Mouse (Mus musculus): ENCODE data around the gene Pfdn5. TPM values are rescaled to one million over a fixed set of nuclear protein-coding genes. Genes with fewer than 3 reads are reported as not detected.
A peak's percentile ranks its signal among the peaks of the same experiment; 100 is the strongest.

Gene Pfdn5
- total and polyA plus RNA-seq, 3 experiments: 23.0 to 276 (median 119) TPM

- H3K9me3 ChIP-seq (replicated peaks): no peaks in the 10 kb centered on the region
- no peak for TF ChIP-seq GATA1 (IDR thresholded peaks at IDR 0.05; ENCODE audit: borderline replicate concordance, low read length)
- TF ChIP-seq TAL1 (conservative IDR thresholded peaks at IDR 0.05; ENCODE audit: low read depth, low read length): no peak
- no peak for TF ChIP-seq CTCF (IDR thresholded peaks at IDR 0.05; ENCODE audit: low read depth, low read length)
- TF ChIP-seq GATA2 (IDR thresholded peaks at IDR 0.05; ENCODE audit: borderline replicate concordance, low read depth, low read length): no peak
- no peak for TF ChIP-seq POLR2AphosphoS5 (IDR thresholded peaks at IDR 0.05; ENCODE audit: insufficient replicate concordance, low read depth, low read length)
- DNase-seq (ENCODE audit: low spot score) (peak; percentile 70), ATAC-seq (ENCODE audit: extremely low read depth, insufficient number of reproducible peaks, low FRiP score, poor library complexity, severe bottlenecking) (no peak; the same call in 1 of the 2 replicates)
- H3K27me3 ChIP-seq (ENCODE audit: insufficient read depth, low read length): peaks cover 55% of the 10 kb centered on the region
- peak overlapping the region; percentile 74 for H3K4me3 ChIP-seq (ENCODE audit: low read depth, low read length)
- peaks cover 33% of the 10 kb centered on the region for H3K4me1 ChIP-seq (ENCODE audit: insufficient read depth, low read depth, low read length)
- H3K36me3 ChIP-seq (replicated peaks): no peaks in the 10 kb centered on the region
These were observed 50.7 kb downstream of the Pfdn5 start for GRCm38 (mm10) chr15:102376453-102377162.

GRCm38 (mm10) chr15:102377163-102377543, 51.2 kb downstream of the Pfdn5 start:
- DNase-seq (ENCODE audit: low spot score) (peak; percentile 75), ATAC-seq (ENCODE audit: extremely low read depth, insufficient number of reproducible peaks, low FRiP score, poor library complexity, severe bottlenecking) (peak; percentile 51; the same call in 1 of the 2 replicates)
- Histone ChIP-seq H3K4me1 (ENCODE audit: insufficient read depth, low read depth, low read length) (peaks cover 28% of the 10 kb centered on the region), H3K36me3 (replicated peaks) (no peaks in the 10 kb centered on the region), H3K9me3 (replicated peaks) (no peaks in the 10 kb centered on the region), H3K27me3 (ENCODE audit: insufficient read depth, low read length) (peaks cover 49% of the 10 kb centered on the region), H3K4me3 (ENCODE audit: low read depth, low read length) (peak overlapping the region; percentile 74)
- TF ChIP-seq POLR2AphosphoS5 (IDR thresholded peaks at IDR 0.05; ENCODE audit: insufficient replicate concordance, low read depth, low read length) (no peak), CTCF (IDR thresholded peaks at IDR 0.05; ENCODE audit: low read depth, low read length) (peak; percentile 59)

GRCm38 (mm10) chr15:102377810-102378262, 51.9 kb downstream of the Pfdn5 start:
- H3K36me3 ChIP-seq (replicated peaks): no peaks in the 10 kb centered on the region
- H3K4me1 ChIP-seq (ENCODE audit: insufficient read depth, low read depth, low read length): peaks cover 26% of the 10 kb centered on the region
- H3K9me3 ChIP-seq (replicated peaks): no peaks in the 10 kb centered on the region
- TF ChIP-seq CTCF (IDR thresholded peaks at IDR 0.05; ENCODE audit: low read depth, low read length) (no peak), GATA1 (IDR thresholded peaks at IDR 0.05; ENCODE audit: borderline replicate concordance, low read length) (no peak), TAL1 (conservative IDR thresholded peaks at IDR 0.05; ENCODE audit: low read depth, low read length) (no peak), GATA2 (IDR thresholded peaks at IDR 0.05; ENCODE audit: borderline replicate concordance, low read depth, low read length) (no peak), POLR2AphosphoS5 (IDR thresholded peaks at IDR 0.05; ENCODE audit: insufficient replicate concordance, low read depth, low read length) (no peak)
- DNase-seq (ENCODE audit: low spot score): no peak
- peaks cover 46% of the 10 kb centered on the region for H3K27me3 ChIP-seq (ENCODE audit: insufficient read depth, low read length)
- no peak overlapping the region for H3K4me3 ChIP-seq (ENCODE audit: low read depth, low read length)
- ATAC-seq (ENCODE audit: extremely low read depth, insufficient number of reproducible peaks, low FRiP score, poor library complexity, severe bottlenecking): no peak

Other genes with a start within 250 kb of the Pfdn5 start
Only the 20 nearest of the 22 such genes appear.
- gene Spryd3, start 189.9 kb upstream of the Pfdn5 start, total RNA-seq (2014; fragmentation: Nextera tagmentation): 5.3 and 7.1 TPM in 2 replicates
- gene Spryd3, start 189.9 kb upstream of the Pfdn5 start, total RNA-seq (2017): 12.1 and 12.3 TPM in 2 replicates
- gene Spryd3, start 189.9 kb upstream of the Pfdn5 start, polyA plus RNA-seq (2012): 12.7 and 14.9 TPM in 2 replicates
- 0.68 TPM in 1 of 2 replicates, not detected in the other for gene Igfbp6, start 181.8 kb upstream of the Pfdn5 start, total RNA-seq (2014; fragmentation: Nextera tagmentation)
- gene Igfbp6, start 181.8 kb upstream of the Pfdn5 start, total RNA-seq (2017): 1.3 and 1.9 TPM in 2 replicates
- 0.21 and 0.30 TPM in 2 replicates for gene Igfbp6, start 181.8 kb upstream of the Pfdn5 start, polyA plus RNA-seq (2012)
- gene Soat2, start 175.6 kb upstream of the Pfdn5 start, total RNA-seq (2014; fragmentation: Nextera tagmentation): 7.4 and 8.1 TPM in 2 replicates
- gene Soat2, start 175.6 kb upstream of the Pfdn5 start, total RNA-seq (2017): 3.1 and 3.3 TPM in 2 replicates
- 0.64 and 1.1 TPM in 2 replicates for gene Soat2, start 175.6 kb upstream of the Pfdn5 start, polyA plus RNA-seq (2012)
- gene Zfp740, start 122.9 kb upstream of the Pfdn5 start, total RNA-seq (2014; fragmentation: Nextera tagmentation): 42.5 and 64.5 TPM in 2 replicates
- 34.8 and 35.3 TPM in 2 replicates for gene Zfp740, start 122.9 kb upstream of the Pfdn5 start, total RNA-seq (2017)
- 12.9 and 18.2 TPM in 2 replicates for gene Zfp740, start 122.9 kb upstream of the Pfdn5 start, polyA plus RNA-seq (2012)
- 2.1 and 11.9 TPM in 2 replicates for gene Csad, start 121.4 kb upstream of the Pfdn5 start, total RNA-seq (2014; fragmentation: Nextera tagmentation)
- 4.2 and 4.9 TPM in 2 replicates for gene Csad, start 121.4 kb upstream of the Pfdn5 start, total RNA-seq (2017)
- gene Csad, start 121.4 kb upstream of the Pfdn5 start, polyA plus RNA-seq (2012): 3.1 and 4.2 TPM in 2 replicates
- 23.7 and 26.6 TPM in 2 replicates for gene Itgb7, start 94.2 kb upstream of the Pfdn5 start, total RNA-seq (2014; fragmentation: Nextera tagmentation)
- 80.9 and 83.5 TPM in 2 replicates for gene Itgb7, start 94.2 kb upstream of the Pfdn5 start, total RNA-seq (2017)
- gene Itgb7, start 94.2 kb upstream of the Pfdn5 start, polyA plus RNA-seq (2012): 22.1 and 27.2 TPM in 2 replicates
- 2.6 and 3.4 TPM in 2 replicates for gene Rarg, start 68.6 kb upstream of the Pfdn5 start, total RNA-seq (2014; fragmentation: Nextera tagmentation)
- 1.0 and 1.9 TPM in 2 replicates for gene Rarg, start 68.6 kb upstream of the Pfdn5 start, total RNA-seq (2017)
- gene Rarg, start 68.6 kb upstream of the Pfdn5 start, polyA plus RNA-seq (2012): 1.8 and 2.2 TPM in 2 replicates
- not detected in 2 replicates for gene Gm9918, start 55.6 kb upstream of the Pfdn5 start, total RNA-seq (2014; fragmentation: Nextera tagmentation)
- 0.12 and 0.44 TPM in 2 replicates for gene Gm9918, start 55.6 kb upstream of the Pfdn5 start, total RNA-seq (2017)
- gene Gm9918, start 55.6 kb upstream of the Pfdn5 start, polyA plus RNA-seq (2012): not detected in 2 replicates
- 24.5 and 25.8 TPM in 2 replicates for gene Mfsd5, start 46.7 kb upstream of the Pfdn5 start, total RNA-seq (2014; fragmentation: Nextera tagmentation)
- 31.1 and 37.2 TPM in 2 replicates for gene Mfsd5, start 46.7 kb upstream of the Pfdn5 start, total RNA-seq (2017)
- gene Mfsd5, start 46.7 kb upstream of the Pfdn5 start, polyA plus RNA-seq (2012): 66.2 and 75.3 TPM in 2 replicates
- 91.0 and 145 TPM in 2 replicates for gene Espl1, start 29.9 kb upstream of the Pfdn5 start, total RNA-seq (2014; fragmentation: Nextera tagmentation)
- 15.8 and 23.8 TPM in 2 replicates for gene Espl1, start 29.9 kb upstream of the Pfdn5 start, total RNA-seq (2017)
- 33.1 and 35.5 TPM in 2 replicates for gene Espl1, start 29.9 kb upstream of the Pfdn5 start, polyA plus RNA-seq (2012)
- 37.5 and 45.9 TPM in 2 replicates for gene Myg1, start 5.6 kb downstream of the Pfdn5 start, total RNA-seq (2014; fragmentation: Nextera tagmentation)
- 30.1 and 35.2 TPM in 2 replicates for gene Myg1, start 5.6 kb downstream of the Pfdn5 start, total RNA-seq (2017)
- 72.6 and 87.5 TPM in 2 replicates for gene Myg1, start 5.6 kb downstream of the Pfdn5 start, polyA plus RNA-seq (2012)
- 187 and 217 TPM in 2 replicates for gene Aaas, start 24.7 kb downstream of the Pfdn5 start, total RNA-seq (2014; fragmentation: Nextera tagmentation)
- 110 and 126 TPM in 2 replicates for gene Aaas, start 24.7 kb downstream of the Pfdn5 start, total RNA-seq (2017)
- 199 and 288 TPM in 2 replicates for gene Aaas, start 24.7 kb downstream of the Pfdn5 start, polyA plus RNA-seq (2012)
- not detected in 2 replicates for gene Sp7, start 41.1 kb downstream of the Pfdn5 start, total RNA-seq (2014; fragmentation: Nextera tagmentation)
- 0.06 and 0.16 TPM in 2 replicates for gene Sp7, start 41.1 kb downstream of the Pfdn5 start, total RNA-seq (2017)
- gene Sp7, start 41.1 kb downstream of the Pfdn5 start, polyA plus RNA-seq (2012): not detected in 2 replicates
- 92.4 and 93.8 TPM in 2 replicates for gene Sp1, start 80.0 kb downstream of the Pfdn5 start, total RNA-seq (2014; fragmentation: Nextera tagmentation)
- gene Sp1, start 80.0 kb downstream of the Pfdn5 start, total RNA-seq (2017): 42.3 and 50.5 TPM in 2 replicates
- 16.4 and 35.8 TPM in 2 replicates for gene Sp1, start 80.0 kb downstream of the Pfdn5 start, polyA plus RNA-seq (2012)
- gene Amhr2, start 119.3 kb downstream of the Pfdn5 start, total RNA-seq (2014; fragmentation: Nextera tagmentation): not detected in 2 replicates
- gene Amhr2, start 119.3 kb downstream of the Pfdn5 start, total RNA-seq (2017): not detected in 2 replicates
- gene Amhr2, start 119.3 kb downstream of the Pfdn5 start, polyA plus RNA-seq (2012): not detected in 2 replicates
- 78.6 and 94.0 TPM in 2 replicates for gene Prr13, start 132.9 kb downstream of the Pfdn5 start, total RNA-seq (2014; fragmentation: Nextera tagmentation)
- gene Prr13, start 132.9 kb downstream of the Pfdn5 start, total RNA-seq (2017): 84.1 and 86.0 TPM in 2 replicates
- gene Prr13, start 132.9 kb downstream of the Pfdn5 start, polyA plus RNA-seq (2012): 122 and 254 TPM in 2 replicates
- 1,640 and 1,748 TPM in 2 replicates for gene Pcbp2, start 144.4 kb downstream of the Pfdn5 start, total RNA-seq (2014; fragmentation: Nextera tagmentation)
- 202 and 214 TPM in 2 replicates for gene Pcbp2, start 144.4 kb downstream of the Pfdn5 start, total RNA-seq (2017)
- 660 and 876 TPM in 2 replicates for gene Pcbp2, start 144.4 kb downstream of the Pfdn5 start, polyA plus RNA-seq (2012)
- 28.7 TPM in 1 of 2 replicates, not detected in the other for gene Gm10337, start 177.6 kb downstream of the Pfdn5 start, total RNA-seq (2014; fragmentation: Nextera tagmentation)
- gene Gm10337, start 177.6 kb downstream of the Pfdn5 start, total RNA-seq (2017): not detected in 2 replicates
- gene Gm10337, start 177.6 kb downstream of the Pfdn5 start, polyA plus RNA-seq (2012): not detected in 2 replicates
- 0.75 and 1.4 TPM in 2 replicates for gene Map3k12, start 190.9 kb downstream of the Pfdn5 start, total RNA-seq (2014; fragmentation: Nextera tagmentation)
- gene Map3k12, start 190.9 kb downstream of the Pfdn5 start, total RNA-seq (2017): 1.9 TPM in 2 replicates
- 0.60 and 0.72 TPM in 2 replicates for gene Map3k12, start 190.9 kb downstream of the Pfdn5 start, polyA plus RNA-seq (2012)
- gene Tarbp2, start 192.1 kb downstream of the Pfdn5 start, total RNA-seq (2014; fragmentation: Nextera tagmentation): 9.5 and 11.6 TPM in 2 replicates
- gene Tarbp2, start 192.1 kb downstream of the Pfdn5 start, total RNA-seq (2017): 32.9 and 41.6 TPM in 2 replicates
- 58.6 and 63.8 TPM in 2 replicates for gene Tarbp2, start 192.1 kb downstream of the Pfdn5 start, polyA plus RNA-seq (2012)